Mouse (Mus musculus): ENCODE data around the gene Olfr1532-ps1.
"Not testable (repeated sequence)": the region's sequence is repeated elsewhere in the genome, so short reads cannot be mapped to it uniquely, and the experiment has no call there.

Olfr1532-ps1 gene

GRCm38 (mm10) chr7:106907676-106908075, at the start of gene Olfr1532-ps1:
Gene Olfr1532-ps1, plus strand, starts transcription at chr7:106908001.
- DNase-seq (ENCODE audit: low spot score) = no peak

DNA sequence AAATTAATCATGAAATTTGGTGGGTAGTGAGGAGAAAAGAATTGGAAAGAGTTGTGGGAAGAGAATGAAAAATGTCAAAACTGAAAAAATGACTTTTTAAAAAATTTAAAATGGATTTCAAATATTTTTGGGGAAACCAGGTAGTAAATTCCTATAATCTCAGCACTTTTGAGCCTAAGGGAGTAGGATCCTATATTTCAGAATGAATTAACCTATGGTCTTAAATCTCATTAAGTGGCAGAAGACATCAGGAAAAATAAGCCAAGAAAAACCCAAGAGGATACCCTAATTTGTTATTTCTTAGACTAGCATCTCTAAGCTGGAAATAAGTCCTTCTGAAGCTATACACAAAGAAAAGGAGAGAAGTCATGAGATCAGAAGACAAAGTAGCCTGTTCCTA, 44.9 kb upstream of the Olfr1532-ps1 start, which contains the start of gene Olfr704:
Olfr704 (plus strand) TSS at position 301 of the 400 bp plus-strand sequence.
- DNase-seq (ENCODE audit: low spot score) = no peak

- DNase-seq (ENCODE audit: low spot score) = no peak
These were observed 31.0 kb upstream of the Olfr1532-ps1 start, which contains the start of gene Olfr705 for GRCm38 (mm10) chr7:106876791-106877190. Gene Olfr705, minus strand, starts transcription at chr7:106876891.

- no peak for DNase-seq (ENCODE audit: low spot score)
These were observed 19.7 kb upstream of the Olfr1532-ps1 start, which contains the start of gene Olfr706 for GRCm38 (mm10) chr7:106888062-106888461. Gene Olfr706, minus strand, starts transcription at chr7:106888162.

GRCm38 (mm10) chr7:106901141-106901540, 6.7 kb upstream of the Olfr1532-ps1 start, which contains the start of gene Olfr707:
Gene Olfr707, minus strand, starts transcription at chr7:106901241.
- not testable (repeated sequence) for DNase-seq (ENCODE audit: low spot score)

DNA sequence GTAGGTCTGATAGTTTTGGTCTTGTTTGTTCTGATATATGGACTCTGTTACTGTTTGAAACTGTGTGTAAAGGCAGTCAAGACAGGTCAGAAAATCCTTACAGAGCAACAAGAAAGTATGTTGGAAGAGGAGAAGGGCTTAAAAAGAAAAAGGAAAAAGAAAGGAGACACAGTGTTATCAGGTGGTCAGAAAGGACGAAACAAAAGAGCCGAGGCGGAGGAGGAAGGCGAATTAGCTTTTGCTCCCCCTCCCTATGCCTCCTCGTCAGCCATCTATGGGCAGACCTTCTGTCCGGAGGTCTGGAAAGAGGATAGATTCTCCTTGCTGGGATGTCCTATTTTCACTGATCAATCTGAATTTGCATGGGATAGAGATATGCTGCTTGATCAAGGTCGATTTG, 13.2 kb downstream of the Olfr1532-ps1 start:
- not testable (repeated sequence) for DNase-seq (ENCODE audit: low spot score)

DNA sequence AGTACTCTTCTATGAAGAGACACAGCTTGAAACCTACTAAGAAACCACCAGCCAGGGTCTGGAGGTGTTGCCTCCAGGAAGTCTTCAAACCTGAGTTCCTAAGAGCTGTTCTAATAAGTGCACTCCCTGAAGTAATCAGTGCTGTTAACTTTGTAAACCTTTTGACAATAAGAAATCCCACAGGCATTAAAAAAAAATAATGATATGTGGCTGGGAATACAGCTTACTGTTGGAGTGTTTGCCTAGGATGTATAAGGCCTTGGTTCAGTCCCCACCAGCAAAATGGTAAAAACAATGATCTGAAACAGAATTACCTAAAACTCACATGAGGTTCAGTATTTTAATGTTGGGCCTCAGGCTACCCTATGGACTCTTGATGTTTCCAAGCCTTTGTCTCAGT, 24.3 kb downstream of the Olfr1532-ps1 start, which contains the start of gene Olfr709-ps1:
Olfr709-ps1 (minus strand) TSS at position 101 of the 400 bp plus-strand sequence.
- no peak for DNase-seq (ENCODE audit: low spot score)

- DNase-seq (ENCODE audit: low spot score) = no peak
These were observed 40.4 kb downstream of the Olfr1532-ps1 start, which contains the start of gene Olfr710 for GRCm38 (mm10) chr7:106948212-106948611. Gene Olfr710, minus strand, starts transcription at chr7:106948312.

GRCm38 (mm10) chr7:106963837-106964236, 56.0 kb downstream of the Olfr1532-ps1 start, which contains the start of gene Olfr6:
Gene Olfr6, minus strand, starts transcription at chr7:106963937.
- DNase-seq (ENCODE audit: low spot score) = no peak
